Mouse (Mus musculus): ENCODE measurements at regions not wholly inside any gene's neighbourhood (a gene's known extent, or its start where the extent isn't known, plus 50 kb on each side); places are given as distances from the start of the nearest gene placed in this dataset.
"Not testable (repeated sequence)": the region's sequence is repeated elsewhere in the genome, so short reads cannot be mapped to it uniquely, and the experiment has no call there.

DNA sequence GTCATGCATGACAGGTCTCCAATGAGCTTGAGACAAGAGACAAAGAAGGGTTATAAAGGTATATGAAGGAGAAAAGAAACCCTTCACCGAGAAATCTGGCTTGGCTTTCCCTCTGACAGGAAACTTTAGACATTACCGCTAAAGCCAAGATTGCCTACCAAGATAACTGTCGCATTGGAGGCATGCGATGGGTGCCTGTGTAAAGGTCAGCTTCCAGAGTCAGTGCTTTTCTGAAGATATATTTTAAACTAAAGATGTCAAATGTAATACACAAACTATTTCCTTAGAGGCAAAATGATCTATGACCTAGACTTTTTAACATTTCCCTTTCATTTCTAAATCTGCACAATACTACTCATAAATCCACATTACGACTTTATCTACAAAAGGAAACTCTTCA lies 135.6 kb downstream of the Akr1d1 start:
- H3K4me3 ChIP-seq, result no peak overlapping the region
- H3K27ac ChIP-seq, result no peak overlapping the region
- DNase-seq (ENCODE audit: low spot score), result no peak
- no peaks in the 10 kb centered on the region for H3K9me3 ChIP-seq (replicated peaks)
- 84% methylated on average over 5 of the region's 5 CpGs for WGBS
- no peaks in the 10 kb centered on the region for H3K27me3 ChIP-seq (ENCODE audit: low read depth, poor library complexity, severe bottlenecking)
- no peaks in the 10 kb centered on the region for H3K36me3 ChIP-seq
- H3K4me1 ChIP-seq, result 0 out of 2 replicates have a peak, but pooled peaks cover 5% of the 10 kb centered on the region

- no peaks in the 10 kb centered on the region for H3K27me3 ChIP-seq (ENCODE audit: low read depth, poor library complexity, severe bottlenecking)
- no peak overlapping the region for H3K27ac ChIP-seq
- no peak for DNase-seq (ENCODE audit: low spot score)
- H3K9me3 ChIP-seq (replicated peaks), result no peaks in the 10 kb centered on the region
- no peaks in the 10 kb centered on the region for H3K4me1 ChIP-seq
- H3K36me3 ChIP-seq, result no peaks in the 10 kb centered on the region
- WGBS, result 62% methylated on average over 2 of the region's 2 CpGs
- H3K4me3 ChIP-seq, result no peak overlapping the region
Measured at GRCm38 (mm10) chr6:37669407-37669806, 139.4 kb downstream of the Akr1d1 start.

DNA sequence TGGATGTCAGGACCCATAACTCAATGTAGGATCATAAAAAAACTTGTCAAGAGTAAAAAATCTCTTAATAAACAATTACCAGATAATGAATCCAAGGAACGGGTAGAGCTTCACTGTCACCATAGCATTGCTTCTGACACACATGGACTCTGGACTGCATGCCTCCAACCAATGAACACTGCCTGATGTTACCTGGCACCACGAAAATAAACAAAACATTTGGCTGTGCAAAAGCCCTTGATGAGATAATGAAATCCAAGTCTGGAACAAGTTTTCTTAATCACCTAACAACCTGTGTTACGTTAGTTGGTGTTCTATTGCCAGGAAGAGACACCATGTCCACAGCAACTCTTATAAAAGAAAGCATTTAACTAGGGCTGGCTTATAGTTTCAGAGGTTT lies 140.7 kb downstream of the Akr1d1 start:
- Histone ChIP-seq H3K9me3 (replicated peaks) (no peaks in the 10 kb centered on the region), H3K4me1 (no peaks in the 10 kb centered on the region), H3K4me3 (no peak overlapping the region), H3K36me3 (no peaks in the 10 kb centered on the region), H3K27me3 (ENCODE audit: low read depth, poor library complexity, severe bottlenecking) (no peaks in the 10 kb centered on the region), H3K27ac (no peak overlapping the region)
- DNase-seq (ENCODE audit: low spot score), result no peak
- WGBS, result 85% methylated on average over 3 of the region's 3 CpGs

DNA sequence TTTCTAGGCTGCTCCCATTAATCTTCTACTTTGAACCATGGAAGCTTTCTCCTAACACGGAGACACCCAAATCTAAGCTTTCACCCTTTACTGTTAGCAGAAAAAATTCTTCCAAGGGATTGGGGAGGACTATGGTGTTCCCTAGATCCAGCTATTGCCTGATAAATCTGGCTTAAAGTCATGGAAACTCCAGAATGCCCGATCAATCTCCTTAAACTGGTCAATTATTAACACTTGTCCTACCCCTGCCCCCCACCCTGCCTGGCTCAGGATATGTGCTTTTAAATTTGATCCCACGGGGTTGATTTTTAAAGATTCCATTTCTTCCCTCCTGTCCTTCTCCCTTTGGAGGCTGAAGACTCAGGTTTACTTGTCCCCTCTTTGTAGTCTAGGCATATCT lies 149.9 kb downstream of the Akr1d1 start:
- no peak for DNase-seq (ENCODE audit: low spot score)
- Histone ChIP-seq H3K9me3 (replicated peaks) (no peaks in the 10 kb centered on the region), H3K4me1 (no peaks in the 10 kb centered on the region), H3K27ac (no peak overlapping the region), H3K36me3 (no peaks in the 10 kb centered on the region), H3K4me3 (no peak overlapping the region), H3K27me3 (ENCODE audit: low read depth, poor library complexity, severe bottlenecking) (no peaks in the 10 kb centered on the region)
- 81% methylated on average over 3 of the region's 3 CpGs for WGBS

DNA sequence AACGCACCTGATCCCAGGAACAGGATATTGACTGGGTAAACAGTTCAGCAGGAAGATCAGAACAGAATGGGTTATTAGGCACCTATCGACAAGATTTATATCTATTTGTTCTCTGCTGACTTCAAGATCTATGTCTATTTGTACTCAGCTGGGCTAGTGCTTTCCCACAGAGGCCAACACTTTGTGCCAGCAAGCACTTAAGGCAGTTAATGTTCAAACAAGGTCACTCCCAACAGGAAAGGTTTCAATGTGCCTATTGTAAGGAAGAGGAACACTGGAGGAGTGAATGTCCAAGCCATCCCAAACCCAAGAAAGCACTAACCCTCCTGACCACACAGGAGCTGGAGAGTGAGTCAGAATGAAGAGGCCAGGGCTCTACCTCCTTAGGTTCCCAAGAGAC lies 151.4 kb downstream of the Akr1d1 start:
- not testable (repeated sequence) for H3K36me3 ChIP-seq; H3K27ac ChIP-seq; H3K27me3 ChIP-seq (ENCODE audit: low read depth, poor library complexity, severe bottlenecking); H3K4me3 ChIP-seq; DNase-seq (ENCODE audit: low spot score); H3K4me1 ChIP-seq; H3K9me3 ChIP-seq (replicated peaks)
- WGBS, result 94% methylated on average over 2 of the region's 2 CpGs

DNA sequence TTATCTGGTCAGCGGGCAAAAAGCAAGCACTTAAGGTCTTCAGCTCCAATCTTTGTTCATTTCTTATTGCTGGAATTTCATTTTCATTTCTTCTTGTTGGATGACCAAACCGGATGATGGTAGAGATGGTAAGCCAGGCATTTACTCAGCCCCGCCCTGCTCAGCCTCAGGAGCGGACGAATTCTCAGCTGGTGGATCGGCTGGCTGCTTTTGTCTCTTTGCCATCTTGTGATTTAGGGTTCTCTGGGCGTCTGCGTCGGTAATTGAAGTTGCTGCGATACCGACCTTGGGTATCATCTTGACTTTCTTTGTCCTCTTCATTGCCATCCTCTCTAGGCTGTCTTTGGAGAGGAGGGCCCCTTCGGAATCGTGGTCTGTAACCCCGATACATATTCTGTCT lies 156.1 kb downstream of the Akr1d1 start:
- Histone ChIP-seq H3K27me3 (ENCODE audit: low read depth, poor library complexity, severe bottlenecking) (no peaks in the 10 kb centered on the region), H3K4me1 (no peaks in the 10 kb centered on the region), H3K4me3 (no peak overlapping the region), H3K36me3 (no peaks in the 10 kb centered on the region), H3K27ac (no peak overlapping the region), H3K9me3 (replicated peaks) (no peaks in the 10 kb centered on the region)
- WGBS, result 95% methylated on average over 14 of the region's 14 CpGs
- DNase-seq (ENCODE audit: low spot score), result no peak

- H3K9me3 ChIP-seq (replicated peaks), result no peaks in the 10 kb centered on the region
- no peak for DNase-seq (ENCODE audit: low spot score)
- no peak overlapping the region for H3K4me3 ChIP-seq
- H3K27me3 ChIP-seq (ENCODE audit: low read depth, poor library complexity, severe bottlenecking), result no peaks in the 10 kb centered on the region
- no peak overlapping the region for H3K27ac ChIP-seq
- no peaks in the 10 kb centered on the region for H3K36me3 ChIP-seq
- WGBS, result 36% methylated on average over 1 of the region's 1 CpGs
- no peaks in the 10 kb centered on the region for H3K4me1 ChIP-seq
Measured at GRCm38 (mm10) chr6:37688866-37689617, 159.1 kb downstream of the Akr1d1 start.

DNA sequence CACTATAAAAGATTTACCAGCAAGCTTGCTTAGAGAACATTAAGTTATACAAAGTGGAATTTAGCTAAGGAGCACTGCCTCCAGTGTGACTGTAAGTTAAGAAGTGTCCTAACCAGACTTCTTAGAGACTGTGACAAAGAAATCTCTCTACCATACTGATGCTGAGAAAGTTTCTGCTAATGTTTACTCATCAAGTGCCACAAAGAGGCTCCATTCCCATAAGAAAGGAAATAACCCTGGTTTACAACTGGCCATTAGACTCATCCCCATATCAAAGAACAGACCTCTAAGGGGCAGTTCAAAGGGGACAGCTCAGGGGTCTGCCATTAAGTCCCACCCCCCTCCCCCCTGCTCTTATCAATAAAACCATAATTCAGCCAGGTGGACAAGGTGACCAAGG lies 159.7 kb downstream of the Akr1d1 start:
- no peaks in the 10 kb centered on the region for H3K36me3 ChIP-seq
- DNase-seq (ENCODE audit: low spot score), result no peak
- no peak overlapping the region for H3K4me3 ChIP-seq
- H3K27me3 ChIP-seq (ENCODE audit: low read depth, poor library complexity, severe bottlenecking), result no peaks in the 10 kb centered on the region
- no peaks in the 10 kb centered on the region for H3K4me1 ChIP-seq
- H3K27ac ChIP-seq, result no peak overlapping the region
- H3K9me3 ChIP-seq (replicated peaks), result no peaks in the 10 kb centered on the region

- DNase-seq (ENCODE audit: low spot score), result no peak
- no peaks in the 10 kb centered on the region for H3K9me3 ChIP-seq (replicated peaks)
- WGBS, result 91% methylated on average over 7 of the region's 7 CpGs
- no peaks in the 10 kb centered on the region for H3K36me3 ChIP-seq
- H3K27ac ChIP-seq, result no peak overlapping the region
- H3K4me3 ChIP-seq, result no peak overlapping the region
- H3K4me1 ChIP-seq, result no peaks in the 10 kb centered on the region
- H3K27me3 ChIP-seq (ENCODE audit: low read depth, poor library complexity, severe bottlenecking), result no peaks in the 10 kb centered on the region
Measured at GRCm38 (mm10) chr6:37691976-37692644, 162.1 kb downstream of the Akr1d1 start.

- H3K4me3 ChIP-seq, result no peak overlapping the region
- H3K27me3 ChIP-seq (ENCODE audit: low read depth, poor library complexity, severe bottlenecking), result no peaks in the 10 kb centered on the region
- no peaks in the 10 kb centered on the region for H3K36me3 ChIP-seq
- H3K27ac ChIP-seq, result no peak overlapping the region
- 89% methylated on average over 2 of the region's 2 CpGs for WGBS
- H3K4me1 ChIP-seq, result no peaks in the 10 kb centered on the region
- H3K9me3 ChIP-seq (replicated peaks), result no peaks in the 10 kb centered on the region
- no peak for DNase-seq (ENCODE audit: low spot score)
Measured at GRCm38 (mm10) chr6:37692758-37693157, 162.8 kb downstream of the Akr1d1 start.

GRCm38 (mm10) chr6:37696074-37696473 lies 166.1 kb downstream of the Akr1d1 start:
- DNase-seq (ENCODE audit: low spot score), result no peak
- Histone ChIP-seq H3K27me3 (ENCODE audit: low read depth, poor library complexity, severe bottlenecking) (no peaks in the 10 kb centered on the region), H3K4me3 (no peak overlapping the region), H3K36me3 (no peaks in the 10 kb centered on the region), H3K9me3 (replicated peaks) (no peaks in the 10 kb centered on the region), H3K27ac (no peak overlapping the region), H3K4me1 (no peaks in the 10 kb centered on the region)

GRCm38 (mm10) chr6:37703946-37704345 lies 166.7 kb upstream of the Trim24 start:
- Histone ChIP-seq H3K4me1 (no peaks in the 10 kb centered on the region), H3K9me3 (replicated peaks) (no peaks in the 10 kb centered on the region), H3K36me3 (no peaks in the 10 kb centered on the region), H3K4me3 (no peak overlapping the region), H3K27me3 (ENCODE audit: low read depth, poor library complexity, severe bottlenecking) (no peaks in the 10 kb centered on the region), H3K27ac (no peak overlapping the region)
- no peak for DNase-seq (ENCODE audit: low spot score)
- 93% methylated on average over 2 of the region's 2 CpGs for WGBS

- H3K36me3 ChIP-seq, result no peaks in the 10 kb centered on the region
- H3K27me3 ChIP-seq (ENCODE audit: low read depth, poor library complexity, severe bottlenecking), result no peaks in the 10 kb centered on the region
- no peaks in the 10 kb centered on the region for H3K4me1 ChIP-seq
- WGBS, result 95% methylated on average over 1 of the region's 1 CpGs
- no peak overlapping the region for H3K27ac ChIP-seq
- no peaks in the 10 kb centered on the region for H3K9me3 ChIP-seq (replicated peaks)
- DNase-seq (ENCODE audit: low spot score), result no peak
- no peak overlapping the region for H3K4me3 ChIP-seq
Measured at GRCm38 (mm10) chr6:37705733-37706145, 164.9 kb upstream of the Trim24 start.

DNA sequence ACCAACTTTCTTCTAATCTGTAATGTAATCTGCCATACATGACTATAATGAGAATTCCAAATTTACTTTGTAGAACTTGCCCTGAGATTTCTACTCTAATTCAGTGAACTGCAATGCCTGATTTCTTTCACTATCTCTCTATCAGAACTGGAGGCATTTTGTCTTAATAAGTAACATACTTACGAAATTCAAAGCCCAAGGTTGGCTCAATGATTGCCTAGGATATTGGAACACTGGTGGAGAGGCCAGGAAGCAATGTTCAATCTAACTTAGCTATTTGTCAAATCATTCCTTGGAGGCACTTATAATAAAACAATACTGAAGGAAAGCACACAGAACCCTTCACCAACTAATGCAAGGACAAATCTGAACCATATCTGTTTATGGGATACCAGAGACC lies 162.9 kb upstream of the Trim24 start:
- H3K4me3 ChIP-seq; DNase-seq (ENCODE audit: low spot score); H3K9me3 ChIP-seq (replicated peaks); H3K4me1 ChIP-seq; H3K27me3 ChIP-seq (ENCODE audit: low read depth, poor library complexity, severe bottlenecking); H3K36me3 ChIP-seq; H3K27ac ChIP-seq: not testable (repeated sequence)
- 83% methylated on average over 1 of the region's 1 CpGs for WGBS
